ENCODE assay signal across 22 mouse cellular contexts in genomic region chr9:67117639-67118038, GRCm38 (mm10).
DNase-seq lines count a peak whose midpoint lies in the region; ATAC-seq and TF ChIP-seq lines count a peak whose summit lies in the region.
"Had no signal": no experiment of that assay in that cellular context is flagged by ENCODE, and none has a peak within 500 bp of the region (broad histone marks: within the 10 kb centered on the region; RNA-seq: fewer than 3 reads in every experiment).

No protein-coding gene starts in this region.

- H3K4me3 ChIP-seq in gastrocnemius, adult 2 months: no peak overlapping the region
- no peak overlapping the region for H3K4me3 ChIP-seq in intestine, embryonic 15.5 days (replicated peaks)
- H3K4me3 ChIP-seq in stomach, embryonic 15.5 days (replicated peaks): no peak overlapping the region
- H3K4me3 ChIP-seq: embryonic facial prominence, embryonic 13.5 days; forebrain, embryonic 13.5 days; heart, adult 2 months; heart, embryonic 12.5 days had no signal

- intact Hi-C loops in gastrocnemius, adult 2 months (cut with DNase I): no loop called here
- intact Hi-C loops in gastrocnemius, postnatal 14 days (cut with DNase I; ENCODE audit: low total_unique reads): no loop called here
- intact Hi-C loops in left cerebral cortex, postnatal 10 days (cut with DNase I): no loop called here

- H3K9ac ChIP-seq in intestine, embryonic 15.5 days: no peak overlapping the region
- H3K9ac ChIP-seq in stomach, embryonic 15.5 days: no peak overlapping the region
- H3K9ac ChIP-seq: embryonic facial prominence, embryonic 13.5 days; forebrain, embryonic 13.5 days; heart, embryonic 12.5 days had no signal

- H3K4me2 ChIP-seq in intestine, embryonic 15.5 days (replicated peaks): no peak overlapping the region
- no peak overlapping the region for H3K4me2 ChIP-seq in stomach, embryonic 15.5 days
- H3K4me2 ChIP-seq: embryonic facial prominence, embryonic 13.5 days; forebrain, embryonic 13.5 days; heart, embryonic 12.5 days had no signal

- DNase-seq in gastrocnemius, adult 2 months: peak; percentile 7
- no peak for DNase-seq in gastrocnemius, postnatal 14 days
- DNase-seq in cerebellum, adult 8-10 months: no peak
- no peak for DNase-seq in left cerebral cortex, postnatal 10 days (ENCODE audit: extremely low spot score in 1 of 2, low spot score in 2 of 2)
- DNase-seq: adrenal gland, postnatal 10 days; B cell, adult 2 months; cerebellum, adult 11 months; cerebellum, adult 9-10 months; cerebellum, postnatal 25 days; gastrocnemius, postnatal 10 days; heart, adult 2 months; heart, postnatal 36 days; kidney, adult 11 months had no signal

- no peaks in the 10 kb centered on the region for H3K27me3 ChIP-seq in intestine, embryonic 15.5 days (replicated peaks)
- no peaks in the 10 kb centered on the region for H3K27me3 ChIP-seq in stomach, embryonic 15.5 days (replicated peaks)
- H3K27me3 ChIP-seq: embryonic facial prominence, embryonic 13.5 days; forebrain, embryonic 13.5 days; heart, embryonic 12.5 days had no signal

- 49% methylated on average over 5 of the region's 5 CpGs for WGBS in intestine, embryonic 15.5 days
- WGBS in stomach, embryonic 15.5 days: 54% methylated on average over 5 of the region's 5 CpGs

- peaks cover 28% of the 10 kb centered on the region for H3K4me1 ChIP-seq in intestine, embryonic 15.5 days (replicated peaks)
- H3K4me1 ChIP-seq in stomach, embryonic 15.5 days: peaks cover 10% of the 10 kb centered on the region; the same call in 1 of the 2 replicates
- H3K4me1 ChIP-seq: forebrain, embryonic 13.5 days had no signal

- H3K27ac ChIP-seq in gastrocnemius, adult 2 months: no peak overlapping the region
- peak overlapping the region; percentile 64 for H3K27ac ChIP-seq in intestine, embryonic 15.5 days
- no peak overlapping the region; the same call in 1 of the 2 replicates for H3K27ac ChIP-seq in stomach, embryonic 15.5 days
- H3K27ac ChIP-seq: forebrain, embryonic 13.5 days; heart, adult 2 months; hindbrain, postnatal 0 days had no signal

- ATAC-seq in intestine, embryonic 15.5 days: peak; percentile 52
- ATAC-seq in stomach, embryonic 15.5 days (ENCODE audit: insufficient read depth, low FRiP score, low read depth): peak; percentile 33; the same call in 1 of the 2 replicates
- no peak for ATAC-seq in erythroid progenitor cell, adult 5-6 weeks (replicated peaks; ENCODE audit: low FRiP score, poor library complexity, severe bottlenecking)
- ATAC-seq: CD4-positive, CD25-positive, alpha-beta regulatory T cell, adult 4 months; forebrain, embryonic 13.5 days; hindbrain, postnatal 0 days had no signal

- no peak for TF ChIP-seq CTCF in gastrocnemius, adult 2 months (IDR thresholded peaks at IDR 0.05)

- no peaks in the 10 kb centered on the region for H3K36me3 ChIP-seq in intestine, embryonic 15.5 days
- no peaks in the 10 kb centered on the region for H3K36me3 ChIP-seq in stomach, embryonic 15.5 days
- H3K36me3 ChIP-seq: embryonic facial prominence, embryonic 13.5 days; G1E; heart, embryonic 12.5 days had no signal

- H3K9me3 ChIP-seq in intestine, embryonic 15.5 days: no peaks in the 10 kb centered on the region
- H3K9me3 ChIP-seq in stomach, embryonic 15.5 days: no peaks in the 10 kb centered on the region
- H3K9me3 ChIP-seq: embryonic facial prominence, embryonic 13.5 days; forebrain, embryonic 13.5 days; G1E had no signal
